Mouse (Mus musculus) gastrocnemius, postnatal 10 days (tissue): ENCODE measurements around the gene Fkbpl. TPM values are rescaled to one million over a fixed set of nuclear protein-coding genes. Genes with fewer than 3 reads are reported as not detected.

Experiments
- DNase-seq: peaks from one replicate; pipeline ENCODE4 v3.0.0; 2021; ENCODE audit warnings: mixed read lengths
- total RNA-seq, 2 experiments: library from RNA; stranded (reverse); gene quantifications; 2 replicates each; pipeline ENCODE4 v1.2.3; 2021

Fkbpl gene
- total RNA-seq, 2 experiments from 2014 or later: 4.5 to 4.7 TPM

- no peak for DNase-seq
Measured at GRCm38 (mm10) chr17:34670235-34670634, 25.7 kb downstream of the Fkbpl start, which contains the start of gene Tnxb. Gene Tnxb (plus strand): TSS chr17:34670535.

DNA sequence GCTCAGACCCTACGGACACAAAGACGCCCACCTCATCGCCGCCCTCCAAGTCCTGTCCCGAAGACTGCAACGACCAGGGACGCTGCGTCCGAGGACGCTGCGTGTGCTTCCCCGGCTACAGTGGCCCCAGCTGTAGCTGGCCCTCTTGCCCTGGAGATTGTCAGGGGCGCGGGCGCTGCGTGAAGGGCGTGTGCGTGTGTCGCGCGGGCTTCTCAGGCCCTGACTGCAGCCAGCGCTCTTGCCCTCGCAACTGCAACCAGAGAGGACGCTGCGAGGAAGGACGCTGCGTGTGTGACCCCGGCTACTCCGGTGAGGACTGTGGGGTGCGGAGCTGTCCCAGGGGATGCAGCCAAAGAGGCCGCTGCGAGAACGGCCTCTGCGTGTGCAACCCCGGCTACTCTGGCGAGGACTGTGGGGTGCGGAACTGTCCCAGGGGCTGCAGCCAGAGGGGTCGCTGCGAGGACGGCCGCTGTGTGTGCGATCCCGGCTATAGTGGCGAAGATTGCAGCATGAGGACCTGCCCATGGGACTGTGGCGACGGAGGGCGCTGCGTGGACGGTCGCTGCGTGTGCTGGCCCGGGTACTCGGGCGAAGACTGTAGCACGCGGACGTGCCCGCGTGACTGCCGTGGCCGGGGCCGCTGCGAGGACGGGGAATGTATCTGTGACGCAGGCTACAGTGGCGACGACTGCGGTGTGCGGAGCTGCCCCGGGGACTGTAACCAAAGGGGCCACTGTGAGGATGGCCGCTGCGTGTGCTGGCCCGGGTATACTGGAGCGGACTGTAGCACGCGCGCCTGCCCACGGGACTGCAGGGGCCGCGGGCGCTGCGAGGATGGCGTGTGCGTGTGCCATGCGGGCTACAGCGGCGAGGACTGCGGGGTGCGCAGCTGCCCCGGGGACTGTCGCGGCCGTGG is 26.8 kb downstream of the Fkbpl start:
- no peak for DNase-seq

- no peak for DNase-seq
Measured at GRCm38 (mm10) chr17:34672246-34672792, 27.8 kb downstream of the Fkbpl start.

- DNase-seq: no peak
Measured at GRCm38 (mm10) chr17:34673139-34673538, 28.6 kb downstream of the Fkbpl start.

DNA sequence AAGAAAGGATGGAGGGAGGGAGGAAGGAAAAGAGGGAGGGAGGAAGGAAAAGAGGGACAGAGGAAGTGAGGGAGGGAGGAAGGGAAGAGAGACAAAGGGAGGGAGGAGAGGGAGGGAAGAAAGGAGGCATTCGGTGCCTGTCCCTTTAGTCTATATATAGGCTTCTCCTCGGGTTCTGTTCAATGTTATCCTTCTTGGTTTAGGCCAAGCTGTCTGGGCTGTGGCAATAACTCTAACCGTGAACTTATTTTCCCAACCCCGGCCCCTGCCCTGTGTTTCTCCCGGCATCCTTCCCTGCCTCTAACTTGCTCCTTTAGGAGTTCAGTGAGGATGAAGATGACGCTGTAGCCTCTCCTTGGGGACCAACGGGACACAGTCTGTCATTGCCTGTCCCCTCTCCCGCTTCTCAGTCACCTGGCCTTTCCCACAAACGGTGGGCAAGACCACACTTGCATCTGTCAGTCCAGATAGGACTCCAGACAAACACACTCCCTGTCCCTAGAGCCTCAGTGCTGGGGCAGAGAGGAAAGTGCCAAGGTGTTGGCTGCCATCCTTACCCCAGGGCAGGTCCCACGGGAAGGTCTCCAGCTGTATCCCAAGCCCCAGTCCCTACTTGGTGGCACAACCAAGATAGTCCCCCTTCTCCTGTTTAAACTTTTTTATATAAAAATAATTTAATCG is 30.1 kb downstream of the Fkbpl start:
- DNase-seq: no peak

DNA sequence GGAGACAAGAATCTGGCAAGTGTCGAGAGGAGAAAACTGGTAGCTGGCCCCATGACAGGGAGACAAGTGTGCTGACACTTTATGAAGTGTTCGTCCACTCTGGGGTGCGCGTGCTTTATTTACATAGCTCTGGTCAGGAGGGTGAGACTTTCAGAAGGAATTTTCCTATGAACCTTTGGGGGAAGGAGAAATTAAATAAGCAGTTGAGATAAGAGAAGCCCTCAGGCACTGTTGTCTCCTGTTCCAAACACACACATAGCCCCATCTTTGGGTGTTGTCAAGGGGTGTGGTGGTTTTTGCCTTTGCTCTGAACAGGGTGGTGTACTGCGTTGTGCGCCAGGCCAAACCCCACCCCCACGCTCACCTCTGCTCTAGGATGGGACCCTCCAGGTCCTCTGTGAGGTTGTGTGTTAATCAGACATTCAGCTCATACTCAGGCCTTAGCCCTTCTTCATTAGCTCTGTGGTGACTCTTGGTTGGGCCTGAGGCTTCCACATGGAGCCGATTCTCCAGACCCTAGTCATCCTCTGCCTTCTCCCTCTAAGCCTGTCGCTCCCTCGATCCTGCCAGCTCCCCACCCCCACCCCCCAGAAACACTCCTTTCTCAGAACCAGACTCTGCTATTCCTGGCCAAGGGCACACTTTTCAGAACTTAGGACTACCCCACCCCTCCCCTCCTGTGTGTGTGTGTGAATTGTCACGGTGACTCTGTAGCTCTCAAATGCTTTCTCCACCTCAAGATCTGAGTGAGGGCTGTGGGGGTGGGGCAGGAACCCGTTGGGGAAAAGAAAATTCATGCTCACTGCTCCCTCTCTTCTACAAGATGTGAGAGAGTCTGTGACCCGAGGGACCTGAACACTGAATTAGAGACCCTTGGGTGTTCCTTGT is 30.9 kb downstream of the Fkbpl start:
- no peak for DNase-seq

- no peak for DNase-seq
Measured at GRCm38 (mm10) chr17:34676093-34676460, 31.5 kb downstream of the Fkbpl start.

DNA sequence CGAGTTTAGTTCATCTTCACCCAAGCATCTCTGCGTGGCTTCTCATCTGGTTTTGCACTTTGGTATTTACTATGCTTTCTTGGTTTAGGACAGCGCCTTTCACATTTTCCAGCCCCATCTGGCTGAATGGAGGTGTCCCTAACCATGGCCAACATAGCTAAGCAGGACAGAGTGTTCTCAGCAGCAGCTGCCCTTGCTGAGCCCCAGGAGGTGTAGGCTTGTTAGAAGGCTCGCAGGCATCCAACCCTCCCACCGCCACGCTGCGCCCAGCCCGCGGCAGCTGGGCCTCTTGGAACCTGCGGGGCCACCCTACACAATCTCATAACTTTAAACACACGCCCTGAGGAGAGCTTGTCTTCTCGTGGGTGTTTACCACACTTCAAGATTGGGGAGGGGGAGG is 32.1 kb downstream of the Fkbpl start:
- no peak for DNase-seq

DNA sequence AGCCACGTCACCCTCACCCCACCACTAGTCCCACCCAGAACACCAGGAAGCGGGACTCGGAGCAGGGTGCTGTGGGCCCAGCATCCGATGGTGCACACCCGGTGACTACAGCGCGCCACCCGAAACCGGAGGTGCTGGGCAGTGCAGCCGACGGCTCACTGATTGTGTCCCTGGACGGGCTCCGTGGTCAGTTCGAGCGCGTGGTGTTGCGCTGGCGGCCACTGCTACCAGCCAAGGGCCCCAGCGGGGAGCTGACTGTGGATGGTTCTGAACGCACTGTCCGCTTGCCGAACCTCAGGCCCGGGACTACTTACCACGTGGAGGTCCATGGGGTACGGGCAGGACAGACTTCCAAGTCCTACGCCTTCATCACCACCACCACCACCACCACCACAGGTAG is 35.6 kb downstream of the Fkbpl start:
- DNase-seq: no peak

GRCm38 (mm10) chr17:34680621-34681020 is 36.1 kb downstream of the Fkbpl start:
- no peak for DNase-seq

DNA sequence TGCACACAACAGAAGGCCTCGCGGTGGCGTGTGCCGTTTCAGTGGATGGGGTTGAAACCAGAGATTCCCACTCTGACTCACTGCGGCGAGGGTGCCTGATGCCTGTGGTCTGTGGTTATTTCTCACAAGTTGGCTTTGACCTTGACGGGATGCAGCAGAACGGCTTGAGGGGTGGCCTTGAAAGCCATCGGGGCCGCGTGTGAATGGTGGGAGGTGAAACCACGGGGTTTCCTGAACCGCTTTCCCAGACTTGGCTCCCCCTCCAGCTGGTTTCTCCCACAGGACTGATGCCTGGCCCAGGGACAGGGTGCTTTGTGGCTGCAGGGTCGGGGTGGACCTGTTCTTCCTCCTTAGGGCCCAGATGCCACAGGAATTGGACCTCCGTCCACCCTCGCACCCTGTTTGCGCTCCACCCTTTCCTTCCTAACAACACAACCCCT is 36.6 kb downstream of the Fkbpl start:
- no peak for DNase-seq

DNA sequence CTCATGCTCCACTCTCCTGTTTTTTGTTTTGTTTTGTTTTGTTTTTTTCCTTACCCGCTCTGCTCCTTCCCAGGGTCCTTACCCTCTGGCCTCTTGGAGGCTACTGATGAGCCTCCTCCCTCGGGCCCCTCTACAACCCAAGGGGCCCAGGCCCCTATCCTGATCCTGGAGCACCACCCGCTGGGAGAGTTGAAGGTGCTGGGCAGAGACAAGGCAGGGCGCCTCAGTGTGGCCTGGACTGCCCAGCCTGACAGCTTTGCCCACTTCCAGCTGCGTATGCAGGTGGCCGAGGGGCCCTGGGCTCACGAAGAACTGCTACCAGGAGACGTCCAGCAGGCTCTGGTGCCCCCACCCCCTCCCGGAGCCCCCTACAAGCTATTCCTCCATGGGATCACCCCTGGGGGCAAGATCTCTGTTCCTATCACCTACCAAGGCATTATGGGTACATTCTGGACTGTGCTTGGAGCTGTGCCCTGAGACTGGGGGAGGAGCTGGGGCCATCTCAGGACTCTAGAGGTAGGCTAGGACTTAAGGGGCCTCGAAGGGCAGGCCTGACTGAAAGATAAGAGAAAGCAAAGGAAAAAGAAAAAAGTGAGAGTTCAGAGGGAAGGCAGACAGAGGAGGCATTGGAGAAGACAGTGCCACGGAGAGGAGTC is 37.4 kb downstream of the Fkbpl start:
- DNase-seq: no peak

GRCm38 (mm10) chr17:34683179-34683578 is 38.6 kb downstream of the Fkbpl start:
- DNase-seq: no peak

DNA sequence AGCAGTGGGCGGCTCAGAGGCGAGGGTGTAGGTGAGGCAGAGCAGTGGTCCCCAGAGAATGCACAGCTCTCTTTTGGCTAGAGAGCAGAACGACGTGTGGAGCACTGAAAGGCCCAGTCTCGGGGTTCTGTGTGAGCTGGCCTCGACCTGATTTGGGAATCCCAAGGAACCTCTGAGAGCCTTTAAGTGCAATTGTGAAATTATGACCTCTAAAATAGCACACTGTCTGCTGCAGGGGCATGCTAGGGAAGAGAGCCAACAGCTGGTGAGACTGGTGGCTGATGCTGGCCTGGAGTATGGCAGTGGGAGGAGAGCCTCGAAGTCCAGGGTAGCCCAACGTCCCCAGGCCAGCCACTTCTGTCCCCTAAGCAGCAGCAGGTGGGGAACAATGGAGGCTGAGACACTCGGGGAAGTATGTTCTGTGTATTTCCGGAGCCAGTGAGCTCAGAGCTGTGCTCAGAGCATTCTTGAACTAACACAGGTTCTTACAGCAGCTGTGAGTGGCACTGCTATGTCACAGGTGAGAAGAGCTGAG is 39.2 kb downstream of the Fkbpl start:
- DNase-seq: no peak

- DNase-seq: no peak
Measured at GRCm38 (mm10) chr17:34684253-34684893, 39.8 kb downstream of the Fkbpl start.

- DNase-seq: peak; percentile 85
Measured at GRCm38 (mm10) chr17:34685120-34686110, 40.9 kb downstream of the Fkbpl start.

GRCm38 (mm10) chr17:34688889-34689288 is 44.3 kb downstream of the Fkbpl start:
- DNase-seq: no peak

GRCm38 (mm10) chr17:34690458-34690857 is 45.9 kb downstream of the Fkbpl start:
- peak; percentile 43 for DNase-seq

- peak; percentile 86 for DNase-seq
Measured at GRCm38 (mm10) chr17:34692906-34693305, 48.3 kb downstream of the Fkbpl start.
